Mouse (Mus musculus) small intestine, adult 2 months (tissue): ENCODE measurements at regions not wholly inside any gene's neighbourhood (a gene's known extent, or its start where the extent isn't known, plus 50 kb on each side); places are given as distances from the start of the nearest gene placed in this dataset.

ENCODE experiments used
- CTCF ChIP-seq: fragments of 200-500 bp; IDR thresholded peaks from 2 replicates; pipeline ENCODE4 v1.5.1; 2012; ENCODE audit warnings: low read depth, mild to moderate bottlenecking, control low read depth, inconsistent platforms, low read length, moderate library complexity, mixed read lengths; ENCODE audit not compliant: insufficient replicate concordance, insufficient read length; ENCODE audit errors: extremely low read depth
- POLR2A ChIP-seq: fragments of 200-500 bp; IDR thresholded peaks from 2 replicates; pipeline ENCODE4 v1.6.1; 2012; ENCODE audit warnings: low read depth, mild to moderate bottlenecking, control low read depth, inconsistent platforms, low read length, moderate library complexity

DNA sequence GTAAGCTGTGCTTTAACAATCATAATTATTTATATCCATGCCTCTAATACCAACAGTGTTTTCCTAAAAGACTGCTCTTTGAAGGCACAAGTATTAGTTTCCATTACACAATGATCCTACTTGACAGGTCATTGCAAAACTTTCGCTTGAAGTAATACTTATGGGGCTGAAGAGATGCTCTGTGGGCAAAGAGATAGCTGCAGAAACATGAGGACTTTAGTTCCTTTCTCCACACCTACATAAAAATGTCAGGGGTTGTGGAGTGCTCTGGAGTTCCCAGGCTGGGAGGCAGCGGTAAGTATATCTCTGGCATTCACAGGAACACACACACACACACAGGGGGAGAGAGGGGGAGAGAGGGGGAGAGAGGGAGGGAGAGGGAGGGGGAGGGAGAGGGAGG, 862.0 kb downstream of the Synb start:
- TF ChIP-seq CTCF (no peak), POLR2A (no peak)
